Mouse (Mus musculus): Measurements from ENCODE around the gene Mbnl1.

DNA sequence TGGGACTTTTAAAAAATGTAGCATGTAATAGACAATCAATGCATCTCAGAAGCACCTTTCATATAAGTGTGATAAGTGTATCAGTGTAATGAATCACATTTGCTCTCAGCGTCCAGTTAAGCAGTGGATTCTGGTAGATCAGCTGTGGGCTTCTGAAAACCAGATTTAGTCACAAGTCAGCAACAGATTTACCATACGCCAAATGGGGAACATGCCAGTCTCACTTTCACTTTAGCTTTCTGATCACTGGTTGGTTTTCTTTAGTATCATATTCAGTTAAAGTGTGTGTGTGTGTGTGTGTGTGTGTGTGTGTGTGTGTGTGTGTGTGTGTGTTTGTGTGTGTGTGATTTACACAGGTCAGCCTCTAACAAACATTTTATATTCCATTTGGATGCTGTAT, 64.4 kb downstream of the Mbnl1 start:
- TF ChIP-seq POLR2A (IDR thresholded peaks at IDR 0.05; ENCODE audit: insufficient read depth, low read depth, low read length): no peak
- TF ChIP-seq CTCF (IDR thresholded peaks at IDR 0.05): no peak

Data from heart, adult 2 months (tissue).